Mouse (Mus musculus): ENCODE data around the gene Medag.

GRCm38 (mm10) chr5:149376367-149376766 lies 35.2 kb upstream of the Medag start:
- TF ChIP-seq GATA1 (IDR thresholded peaks at IDR 0.05; ENCODE audit: low read length) (no peak), TAL1 (IDR thresholded peaks at IDR 0.05; ENCODE audit: low read length) (no peak)

Measured in erythroblast, embryonic 14.5 days (primary cell).